Mouse (Mus musculus): ENCODE measurements around the gene Pla2g12a. TPM values are rescaled to one million over a fixed set of nuclear protein-coding genes. Genes with fewer than 3 reads are reported as not detected.

The Pla2g12a gene
- 58.4 and 61.3 TPM in 2 replicates for polyA plus RNA-seq (2015; fragmentation: Nextera tagmentation; extraction: Ambion mirVana)

- ATAC-seq (peak; percentile 78), DNase-seq (peak; percentile 90)
- H3K27me3 ChIP-seq (ENCODE audit: insufficient read depth, low read length), result no peaks in the 10 kb centered on the region
- peak within 1 kb of the TSS; percentile 72 for H3K4me3 ChIP-seq (ENCODE audit: low read depth, low read length)
- WGBS (ENCODE audit: insufficient replicate concordance), result under 1% methylated on average over 62 of the region's 66 CpGs
- H3K9me3 ChIP-seq (ENCODE audit: low read length), result no peaks in the 10 kb centered on the region
- H3K4me1 ChIP-seq (ENCODE audit: insufficient read depth), result peaks cover 35% of the 10 kb centered on the region
- peak within 1 kb of the TSS; percentile 88 for H3K27ac ChIP-seq (ENCODE audit: low read depth)
- H3K4me2 ChIP-seq (ENCODE audit: low read depth, low read length), result peak within 1 kb of the TSS; percentile 90
- H3K36me3 ChIP-seq (replicated peaks; ENCODE audit: insufficient read depth, low read length), result 0 out of 2 replicates have a peak, but pooled peaks cover 3% of the 10 kb centered on the region
- H3K9ac ChIP-seq (replicated peaks), result peak within 1 kb of the TSS; percentile 78
- peak; percentile 23; the same call in 1 of the 2 replicates for TF ChIP-seq CTCF (IDR thresholded peaks at IDR 0.05; ENCODE audit: low read depth)
- TF ChIP-seq EP300 (IDR thresholded peaks at IDR 0.05; ENCODE audit: low read depth), result no peak
These were observed at the start of gene Pla2g12a for GRCm38 (mm10) chr3:129878405-129879021. Gene Pla2g12a, plus strand, starts transcription at chr3:129878606.

DNA sequence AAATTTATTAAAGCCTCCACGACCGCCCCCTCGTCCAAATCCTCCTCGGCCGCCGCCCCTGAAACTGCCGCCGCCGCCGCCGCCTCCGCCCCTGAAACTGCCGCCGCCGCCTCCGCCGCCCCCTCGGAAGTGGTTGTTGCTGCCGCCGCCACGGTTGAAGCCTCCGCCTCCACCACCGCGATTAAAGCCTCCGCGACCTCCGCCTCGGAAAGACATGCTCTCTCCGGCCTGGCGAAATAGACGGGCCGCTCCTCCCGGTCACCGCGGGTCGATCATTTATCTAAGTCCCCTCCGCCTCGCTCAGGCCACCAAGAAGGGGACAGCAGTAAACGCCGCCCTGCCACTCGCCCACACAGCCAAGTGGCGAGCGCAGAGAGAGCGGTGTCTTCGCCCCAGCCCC lies 47.8 kb upstream of the Pla2g12a start:
- peak; percentile 18 for ATAC-seq
- peaks cover 23% of the 10 kb centered on the region for H3K4me1 ChIP-seq (ENCODE audit: insufficient read depth)
- no peaks in the 10 kb centered on the region for H3K27me3 ChIP-seq (ENCODE audit: insufficient read depth, low read length)
- H3K9me3 ChIP-seq (ENCODE audit: low read length), result no peaks in the 10 kb centered on the region
- peak overlapping the region; percentile 83 for H3K27ac ChIP-seq (ENCODE audit: low read depth)
- WGBS (ENCODE audit: insufficient replicate concordance), result 1% methylated on average over 40 of the region's 45 CpGs
- peaks cover 6% of the 10 kb centered on the region; the same call in 1 of the 2 replicates for H3K36me3 ChIP-seq (replicated peaks; ENCODE audit: insufficient read depth, low read length)
- peak overlapping the region; percentile 74 for H3K9ac ChIP-seq (replicated peaks)
- peak overlapping the region; percentile 82 for H3K4me3 ChIP-seq (ENCODE audit: low read depth, low read length)
- DNase-seq, result peak; percentile 63
- TF ChIP-seq CTCF (IDR thresholded peaks at IDR 0.05; ENCODE audit: low read depth) (no peak), EP300 (IDR thresholded peaks at IDR 0.05; ENCODE audit: low read depth) (no peak)
- H3K4me2 ChIP-seq (ENCODE audit: low read depth, low read length), result peak overlapping the region; percentile 88

GRCm38 (mm10) chr3:129831035-129831568 lies 47.3 kb upstream of the Pla2g12a start, which contains the start of gene Gar1:
Gene Gar1, minus strand, starts transcription at chr3:129831396.
- Histone ChIP-seq H3K36me3 (replicated peaks; ENCODE audit: insufficient read depth, low read length) (peaks cover 6% of the 10 kb centered on the region; the same call in 1 of the 2 replicates), H3K4me2 (ENCODE audit: low read depth, low read length) (peak within 1 kb of the TSS; percentile 88), H3K4me3 (ENCODE audit: low read depth, low read length) (peak within 1 kb of the TSS; percentile 82), H3K9me3 (ENCODE audit: low read length) (no peaks in the 10 kb centered on the region), H3K27ac (ENCODE audit: low read depth) (peak within 1 kb of the TSS; percentile 83), H3K9ac (replicated peaks) (peak within 1 kb of the TSS; percentile 74), H3K27me3 (ENCODE audit: insufficient read depth, low read length) (no peaks in the 10 kb centered on the region), H3K4me1 (ENCODE audit: insufficient read depth) (peaks cover 24% of the 10 kb centered on the region)
- TF ChIP-seq CTCF (IDR thresholded peaks at IDR 0.05; ENCODE audit: low read depth), result no peak
- peak; percentile 32; the same call in 1 of the 2 replicates for TF ChIP-seq EP300 (IDR thresholded peaks at IDR 0.05; ENCODE audit: low read depth)
- WGBS (ENCODE audit: insufficient replicate concordance), result 1% methylated on average over 60 of the region's 60 CpGs
- ATAC-seq (peak; percentile 91), DNase-seq (peak; percentile 97)

DNA sequence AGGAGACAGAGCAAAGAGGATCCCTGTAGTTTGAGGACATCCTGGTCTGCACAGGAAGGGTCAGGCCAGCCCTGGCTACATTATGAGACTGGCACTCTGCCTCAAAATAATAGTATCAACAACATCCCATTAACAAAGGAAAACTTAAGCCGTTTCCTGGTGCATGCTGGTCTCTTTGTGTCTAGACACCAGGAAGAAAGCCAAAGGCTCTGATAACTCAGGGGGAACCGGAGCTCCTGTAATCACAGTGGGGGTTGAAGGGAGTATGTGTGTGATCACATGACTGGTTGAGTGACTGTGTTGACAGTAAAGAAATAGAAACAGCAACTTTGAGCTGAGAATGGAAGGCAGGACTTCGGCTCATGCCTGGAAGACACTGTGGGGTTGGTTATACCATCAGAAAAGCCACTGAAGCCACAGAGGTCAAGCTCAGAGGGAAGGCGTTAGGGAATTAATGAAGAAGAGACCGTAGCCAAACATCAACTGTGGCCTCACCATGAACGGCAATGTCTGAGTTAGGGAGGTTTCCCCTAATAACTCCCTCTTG lies 42.9 kb upstream of the Pla2g12a start, which contains the start of gene Cfi:
Gene Cfi, plus strand, starts transcription at position 497 of the 547 bp plus-strand sequence.
- Histone ChIP-seq H3K4me3 (ENCODE audit: low read depth, low read length) (peak within 1 kb of the TSS; percentile 41), H3K4me1 (ENCODE audit: insufficient read depth) (peaks cover 21% of the 10 kb centered on the region), H3K27me3 (ENCODE audit: insufficient read depth, low read length) (no peaks in the 10 kb centered on the region), H3K9ac (replicated peaks) (peak within 1 kb of the TSS; percentile 33), H3K36me3 (replicated peaks; ENCODE audit: insufficient read depth, low read length) (no peaks in the 10 kb centered on the region), H3K9me3 (ENCODE audit: low read length) (no peaks in the 10 kb centered on the region), H3K4me2 (ENCODE audit: low read depth, low read length) (peak within 1 kb of the TSS; percentile 63), H3K27ac (ENCODE audit: low read depth) (peak within 1 kb of the TSS; percentile 89)
- TF ChIP-seq EP300 (IDR thresholded peaks at IDR 0.05; ENCODE audit: low read depth), result no peak
- TF ChIP-seq CTCF (IDR thresholded peaks at IDR 0.05; ENCODE audit: low read depth), result no peak
- ATAC-seq (no peak), DNase-seq (no peak)
- WGBS (ENCODE audit: insufficient replicate concordance), result 38% methylated on average over 6 of the region's 6 CpGs

- peak overlapping the region; percentile 63 for H3K4me2 ChIP-seq (ENCODE audit: low read depth, low read length)
- ATAC-seq (peak; percentile 75), DNase-seq (peak; percentile 55)
- H3K27ac ChIP-seq (ENCODE audit: low read depth), result peak overlapping the region; percentile 89
- H3K9ac ChIP-seq (replicated peaks), result no peak overlapping the region
- TF ChIP-seq EP300 (IDR thresholded peaks at IDR 0.05; ENCODE audit: low read depth) (no peak), CTCF (IDR thresholded peaks at IDR 0.05; ENCODE audit: low read depth) (no peak)
- H3K36me3 ChIP-seq (replicated peaks; ENCODE audit: insufficient read depth, low read length), result no peaks in the 10 kb centered on the region
- no peaks in the 10 kb centered on the region for H3K9me3 ChIP-seq (ENCODE audit: low read length)
- WGBS (ENCODE audit: insufficient replicate concordance), result 17% methylated on average over 11 of the region's 11 CpGs
- peaks cover 21% of the 10 kb centered on the region for H3K4me1 ChIP-seq (ENCODE audit: insufficient read depth)
- no peaks in the 10 kb centered on the region for H3K27me3 ChIP-seq (ENCODE audit: insufficient read depth, low read length)
- H3K4me3 ChIP-seq (ENCODE audit: low read depth, low read length), result peak overlapping the region; percentile 41
These were observed 42.2 kb upstream of the Pla2g12a start for GRCm38 (mm10) chr3:129836051-129836697.

GRCm38 (mm10) chr3:129836965-129837364 lies 41.4 kb upstream of the Pla2g12a start:
- Histone ChIP-seq H3K36me3 (replicated peaks; ENCODE audit: insufficient read depth, low read length) (no peaks in the 10 kb centered on the region), H3K27me3 (ENCODE audit: insufficient read depth, low read length) (no peaks in the 10 kb centered on the region), H3K9ac (replicated peaks) (peak overlapping the region; percentile 44; the same call in 1 of the 2 replicates), H3K27ac (ENCODE audit: low read depth) (peak overlapping the region; percentile 89), H3K4me3 (ENCODE audit: low read depth, low read length) (peak overlapping the region; percentile 41), H3K4me1 (ENCODE audit: insufficient read depth) (peaks cover 21% of the 10 kb centered on the region), H3K9me3 (ENCODE audit: low read length) (no peaks in the 10 kb centered on the region), H3K4me2 (ENCODE audit: low read depth, low read length) (peak overlapping the region; percentile 63)
- DNase-seq (no peak), ATAC-seq (no peak)
- WGBS (ENCODE audit: insufficient replicate concordance), result 52% methylated on average over 6 of the region's 6 CpGs
- TF ChIP-seq CTCF (IDR thresholded peaks at IDR 0.05; ENCODE audit: low read depth) (no peak), EP300 (IDR thresholded peaks at IDR 0.05; ENCODE audit: low read depth) (no peak)

Data from liver, postnatal 0 days (tissue).